Mouse (Mus musculus): ENCODE measurements around the gene Dnajc9. TPM values are rescaled to one million over a fixed set of nuclear protein-coding genes. Genes with fewer than 3 reads are reported as not detected.
A peak's percentile ranks its signal among the peaks of the same experiment; 100 is the strongest.

Gene Dnajc9
- total RNA-seq (2014; fragmentation: Nextera tagmentation) = 89.9 and 98.3 TPM in 2 replicates
- total RNA-seq (2017) = 251 and 309 TPM in 2 replicates

DNA sequence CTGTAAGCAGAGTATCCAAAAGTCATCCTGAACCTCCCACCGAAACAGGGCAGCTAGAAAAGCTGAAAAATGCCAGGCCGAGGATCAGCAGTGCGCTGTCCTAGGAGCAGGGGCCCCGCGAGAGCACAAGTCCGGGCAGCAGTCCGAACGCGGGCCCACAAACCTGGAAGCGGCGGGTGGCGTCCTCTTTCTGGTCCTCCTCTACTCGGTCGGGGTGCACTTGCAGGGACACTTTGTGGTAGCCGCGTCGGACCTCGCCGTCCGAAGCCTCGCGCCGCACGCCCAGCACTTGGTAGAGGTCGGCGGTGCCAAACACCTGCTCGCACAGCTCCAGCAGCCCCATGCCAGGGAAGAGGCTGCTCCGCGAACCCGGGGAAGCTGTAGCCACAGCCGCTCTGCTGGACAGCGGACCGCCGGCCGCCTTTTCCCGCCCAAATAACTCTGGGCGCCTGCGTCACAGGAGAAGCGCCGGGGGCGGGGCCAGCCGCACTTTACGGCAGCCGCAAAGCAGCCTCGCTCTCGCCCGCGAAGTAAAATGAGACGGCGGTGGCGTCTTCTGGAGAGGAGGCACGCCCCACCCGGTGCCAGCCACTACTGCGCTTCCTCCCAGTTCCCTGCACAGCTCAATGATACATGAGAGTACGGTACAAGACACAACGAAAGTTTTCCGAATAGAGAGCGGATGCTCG is at the start of gene Dnajc9:
Gene Dnajc9 (minus strand): TSS at position 470 of the 689 bp plus-strand sequence.
- ATAC-seq (replicated peaks; ENCODE audit: low FRiP score, low TSS enrichment, poor library complexity, severe bottlenecking) = peak; percentile 63

DNA sequence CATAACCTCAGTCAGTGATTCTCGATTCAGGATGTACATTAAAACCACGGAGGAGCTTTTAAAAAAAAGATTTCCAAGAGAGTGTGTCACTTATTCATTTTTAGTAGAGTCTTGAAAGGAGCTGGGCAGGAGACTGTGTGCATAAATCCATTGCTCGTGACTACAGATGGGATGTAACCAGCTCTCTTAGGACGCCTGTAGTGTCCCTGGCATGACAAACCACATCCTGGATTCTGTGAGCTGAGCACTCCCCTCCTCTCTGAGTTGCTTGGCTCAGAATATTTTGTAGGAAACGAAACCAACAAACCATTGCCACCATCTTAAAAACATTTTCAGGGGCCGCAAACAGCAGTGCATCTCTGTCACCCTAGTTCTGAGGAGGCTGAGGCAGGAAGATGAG is 48.3 kb upstream of the Dnajc9 start:
- ATAC-seq (replicated peaks; ENCODE audit: low FRiP score, low TSS enrichment, poor library complexity, severe bottlenecking) = no peak

DNA sequence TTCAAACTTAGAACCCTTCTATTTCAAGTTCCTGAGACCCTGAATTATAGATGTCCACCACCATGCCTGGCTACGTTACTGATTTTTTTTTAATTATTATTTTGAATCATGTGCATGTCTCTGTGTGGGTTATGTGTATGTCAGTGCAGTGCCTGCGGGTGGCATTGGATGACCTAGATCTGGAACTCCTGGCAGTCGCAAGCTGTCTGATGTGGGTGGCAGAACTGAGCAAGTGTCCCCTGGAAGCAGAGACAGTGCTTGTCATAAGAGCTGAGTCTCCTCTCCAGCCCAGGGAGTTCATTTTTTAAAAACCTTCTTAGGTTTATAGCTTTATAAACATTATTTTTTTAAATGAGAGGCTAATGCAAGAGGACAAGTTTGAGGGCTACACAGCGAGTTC is 43.7 kb upstream of the Dnajc9 start:
- ATAC-seq (replicated peaks; ENCODE audit: low FRiP score, low TSS enrichment, poor library complexity, severe bottlenecking) = no peak

DNA sequence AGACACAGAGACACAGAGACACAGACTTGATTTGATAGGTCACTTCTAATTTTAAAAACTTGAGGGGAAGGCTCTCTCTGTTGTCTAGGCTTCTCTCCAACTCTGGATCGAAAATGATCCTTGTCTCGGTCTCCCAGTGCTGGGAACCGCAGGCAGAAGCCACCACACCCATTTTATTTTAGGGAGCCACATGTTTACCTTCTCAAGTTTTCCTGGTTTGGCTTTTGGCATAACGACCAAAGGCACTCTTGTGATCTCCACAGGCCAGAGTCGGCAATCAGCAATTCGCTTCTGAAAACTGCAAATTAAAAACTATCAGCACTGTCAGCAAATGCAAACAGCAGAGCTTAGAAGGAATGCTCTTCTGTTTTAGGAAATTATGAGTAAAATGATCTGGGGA is 43.0 kb upstream of the Dnajc9 start:
- no peak for ATAC-seq (replicated peaks; ENCODE audit: low FRiP score, low TSS enrichment, poor library complexity, severe bottlenecking)

DNA sequence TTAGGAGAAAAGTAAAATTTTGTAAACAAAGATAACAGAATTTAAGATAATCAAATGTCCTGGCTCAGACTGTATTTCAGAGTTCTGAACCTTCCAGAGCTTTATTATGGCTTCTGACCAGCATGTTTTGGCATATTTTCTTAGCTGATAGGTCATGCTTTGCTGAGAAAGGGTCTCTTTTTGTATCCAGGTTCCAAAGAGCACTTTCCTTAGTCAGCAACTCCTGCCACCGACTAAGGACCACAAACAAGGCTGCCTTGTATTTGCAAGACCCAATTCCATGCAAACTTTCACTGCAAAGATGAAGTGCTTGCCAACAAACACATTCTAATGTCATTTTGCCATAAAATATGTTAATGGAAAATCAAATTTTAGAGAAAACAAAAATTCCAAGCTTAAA is 41.1 kb upstream of the Dnajc9 start:
- no peak for ATAC-seq (replicated peaks; ENCODE audit: low FRiP score, low TSS enrichment, poor library complexity, severe bottlenecking)

GRCm38 (mm10) chr14:20428593-20428992 is 39.9 kb upstream of the Dnajc9 start:
- 0 out of 2 replicates have a peak, but pooled peaks have one; percentile 47 for ATAC-seq (replicated peaks; ENCODE audit: low FRiP score, low TSS enrichment, poor library complexity, severe bottlenecking)

DNA sequence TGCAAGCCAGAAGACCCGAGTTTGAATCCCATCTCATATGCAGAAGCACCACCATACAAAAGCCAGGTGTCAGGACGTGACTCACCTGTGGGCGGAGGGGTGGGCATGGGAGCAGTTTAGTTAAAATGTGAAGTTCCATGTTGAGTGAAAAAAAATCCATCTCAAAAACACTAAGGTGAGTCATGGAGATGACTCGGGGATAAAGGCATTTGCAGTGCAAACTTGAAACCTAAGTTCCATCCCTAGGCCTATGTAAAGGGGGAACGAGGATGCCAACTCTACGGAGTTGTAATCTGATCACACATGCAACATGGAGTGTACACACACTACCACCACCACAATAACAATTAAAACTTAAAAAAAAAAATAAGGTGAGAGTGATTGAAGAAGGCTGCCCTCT is 34.3 kb upstream of the Dnajc9 start:
- ATAC-seq (replicated peaks; ENCODE audit: low FRiP score, low TSS enrichment, poor library complexity, severe bottlenecking) = no peak

GRCm38 (mm10) chr14:20422257-20422656 is 33.5 kb upstream of the Dnajc9 start:
- no peak for ATAC-seq (replicated peaks; ENCODE audit: low FRiP score, low TSS enrichment, poor library complexity, severe bottlenecking)

DNA sequence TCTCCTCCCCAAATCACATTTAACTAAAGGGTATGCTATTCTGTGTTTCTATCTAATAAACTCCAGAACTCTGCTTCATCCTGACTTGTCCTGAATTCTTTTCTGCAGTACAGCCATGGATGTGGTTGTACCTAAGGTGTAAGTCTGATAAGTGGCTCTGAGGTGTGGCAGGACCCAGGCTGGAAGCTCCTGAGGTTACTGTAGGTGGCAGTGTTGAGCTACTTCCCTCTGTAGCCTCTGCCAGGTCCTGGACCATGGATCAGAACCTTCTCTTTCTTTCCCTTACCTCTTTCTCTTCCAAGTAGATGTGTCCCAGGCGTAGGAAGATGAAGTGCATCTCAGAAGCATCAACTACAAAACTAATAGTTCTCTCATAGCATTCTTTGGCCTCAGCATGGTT is 11.4 kb upstream of the Dnajc9 start:
- peak; percentile 89 for ATAC-seq (replicated peaks; ENCODE audit: low FRiP score, low TSS enrichment, poor library complexity, severe bottlenecking)

DNA sequence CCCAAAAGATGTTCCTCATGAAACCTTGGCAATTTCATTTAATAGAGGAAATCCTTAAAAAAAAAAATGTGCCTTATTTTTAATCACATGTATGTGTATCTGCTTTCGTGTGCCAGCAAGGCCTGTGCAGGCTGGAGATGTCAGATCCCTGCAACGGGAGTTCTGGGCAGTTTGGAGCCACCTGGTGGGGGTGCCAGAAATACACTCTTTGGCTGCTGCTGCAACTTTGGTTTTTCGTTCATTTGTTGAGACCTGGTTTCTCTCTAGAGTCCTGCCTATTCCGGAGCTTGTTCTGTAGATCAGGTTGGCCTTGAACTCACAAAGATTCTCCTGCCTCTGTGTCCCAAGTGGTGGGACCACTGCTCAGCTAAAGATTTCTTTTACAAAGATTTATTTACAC is 10.2 kb upstream of the Dnajc9 start:
- ATAC-seq (replicated peaks; ENCODE audit: low FRiP score, low TSS enrichment, poor library complexity, severe bottlenecking) = peak; percentile 62; the same call in 1 of the 2 replicates

- no peak for ATAC-seq (replicated peaks; ENCODE audit: low FRiP score, low TSS enrichment, poor library complexity, severe bottlenecking)
These were observed 8.5 kb upstream of the Dnajc9 start for GRCm38 (mm10) chr14:20397220-20397619.

- ATAC-seq (replicated peaks; ENCODE audit: low FRiP score, low TSS enrichment, poor library complexity, severe bottlenecking) = peak; percentile 96
These were observed 4.6 kb upstream of the Dnajc9 start, which contains the start of gene Mrps16 for GRCm38 (mm10) chr14:20393205-20393913. Gene Mrps16 (minus strand): TSS chr14:20393634.

GRCm38 (mm10) chr14:20392326-20392725 is 3.6 kb upstream of the Dnajc9 start:
- no peak for ATAC-seq (replicated peaks; ENCODE audit: low FRiP score, low TSS enrichment, poor library complexity, severe bottlenecking)

DNA sequence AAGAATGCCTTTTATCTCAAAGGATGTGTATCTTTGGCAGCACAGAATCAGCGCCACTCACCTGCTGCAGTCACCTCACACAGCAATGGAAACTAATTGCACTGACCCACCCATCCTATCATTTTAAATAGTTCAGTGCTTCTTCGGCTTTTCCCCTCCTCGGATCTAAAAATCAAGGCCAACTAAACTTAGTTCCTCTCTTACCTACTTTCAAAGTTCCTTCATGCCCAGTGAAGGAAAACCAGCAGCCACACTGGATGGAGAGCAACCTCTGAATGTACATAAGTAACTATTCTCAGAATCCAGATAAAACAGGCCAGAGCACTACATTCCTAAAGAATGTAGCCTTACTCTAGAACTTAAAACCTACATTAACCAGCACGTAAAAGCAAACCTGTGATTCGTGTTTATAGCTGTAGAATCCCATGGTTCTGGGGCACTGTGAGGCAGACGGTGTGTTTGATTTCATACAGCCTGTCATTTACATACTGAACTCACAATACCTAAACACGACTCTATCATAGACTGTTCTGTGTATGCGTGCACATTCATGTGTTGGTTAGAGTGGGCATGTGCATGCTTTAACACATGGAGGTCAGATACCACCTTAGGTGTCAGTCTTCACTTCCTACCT is 853 bp upstream of the Dnajc9 start:
- no peak for ATAC-seq (replicated peaks; ENCODE audit: low FRiP score, low TSS enrichment, poor library complexity, severe bottlenecking)

DNA sequence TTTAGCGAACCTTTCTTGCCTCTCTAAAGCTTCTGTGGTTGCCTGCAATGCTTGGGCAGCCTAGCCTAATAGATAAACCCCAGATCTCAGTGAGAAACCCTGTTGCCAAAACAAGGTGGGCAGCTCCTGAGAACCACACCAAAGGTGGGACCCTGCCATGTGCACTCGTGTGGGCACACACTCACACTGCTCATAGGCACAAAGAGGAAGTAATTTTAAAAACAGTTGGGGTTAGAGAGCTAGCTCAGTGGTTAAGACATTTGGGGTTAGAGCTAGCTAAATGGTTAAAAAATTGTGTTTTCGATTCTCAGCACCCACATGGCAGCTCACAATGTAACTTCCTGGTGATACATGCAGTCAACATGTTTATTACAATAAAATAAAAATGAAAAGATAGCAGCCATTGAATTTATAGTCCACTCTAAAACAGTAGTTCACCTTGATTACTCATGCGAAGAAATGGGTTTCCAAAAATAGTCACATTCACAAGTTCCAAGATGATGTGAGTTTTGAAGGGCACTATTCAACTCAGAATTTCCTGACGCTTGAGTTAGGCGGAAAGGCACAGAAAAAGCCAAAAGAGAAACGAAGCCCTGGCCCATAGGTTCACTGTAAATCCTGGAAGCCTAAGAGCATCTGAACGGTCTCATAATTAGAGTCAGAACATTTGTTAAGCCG is 8.8 kb downstream of the Dnajc9 start:
- ATAC-seq (replicated peaks; ENCODE audit: low FRiP score, low TSS enrichment, poor library complexity, severe bottlenecking) = no peak

GRCm38 (mm10) chr14:20379087-20379640 is 9.5 kb downstream of the Dnajc9 start:
- no peak for ATAC-seq (replicated peaks; ENCODE audit: low FRiP score, low TSS enrichment, poor library complexity, severe bottlenecking)

GRCm38 (mm10) chr14:20378313-20379061 is 10.2 kb downstream of the Dnajc9 start:
- peak; percentile 80 for ATAC-seq (replicated peaks; ENCODE audit: low FRiP score, low TSS enrichment, poor library complexity, severe bottlenecking)

GRCm38 (mm10) chr14:20377112-20377521 is 11.6 kb downstream of the Dnajc9 start:
- peak; percentile 78 for ATAC-seq (replicated peaks; ENCODE audit: low FRiP score, low TSS enrichment, poor library complexity, severe bottlenecking)

GRCm38 (mm10) chr14:20371854-20372253 is 16.9 kb downstream of the Dnajc9 start:
- no peak for ATAC-seq (replicated peaks; ENCODE audit: low FRiP score, low TSS enrichment, poor library complexity, severe bottlenecking)
